Mouse (Mus musculus) liver, embryonic 18 days (tissue): Measurements from ENCODE around the gene Dll1. TPM values are rescaled to one million over a fixed set of nuclear protein-coding genes. Genes with fewer than 3 reads are reported as not detected.

Experiments
- polyA plus RNA-seq: library from polyadenylated mRNA; depleted of rRNA; stranded (reverse); fragments of >200 nt; gene quantifications from 2 replicates; pipeline ENCODE4 v1.2.3, GENCODE M21; 2012; rRNA removed

The Dll1 gene
- polyA plus RNA-seq = 1.4 and 1.8 TPM in 2 replicates

GRCm38 (mm10) chr17:15376494-15377181 is at the start of gene Dll1:
TSS of gene Dll1 (minus strand) at chr17:15376872.

GRCm38 (mm10) chr17:15395997-15396675 is 19.5 kb upstream of the Dll1 start, which contains the start of gene Fam120b:
TSS of gene Fam120b (plus strand) at chr17:15396202.

Other genes starting within 250 kb of the Dll1 start
- 4.9 and 5.2 TPM in 2 replicates for gene Fam120b, start 19.3 kb upstream of the Dll1 start, polyA plus RNA-seq
- gene Psmb1, start 122.9 kb upstream of the Dll1 start, polyA plus RNA-seq = 70.0 and 90.4 TPM in 2 replicates
- 17.0 and 19.9 TPM in 2 replicates for gene Tbp, start 123.0 kb upstream of the Dll1 start, polyA plus RNA-seq
- 10.7 and 11.3 TPM in 2 replicates for gene Pdcd2, start 150.4 kb upstream of the Dll1 start, polyA plus RNA-seq
- gene Prdm9, start 187.5 kb upstream of the Dll1 start, polyA plus RNA-seq = 1.9 and 2.2 TPM in 2 replicates